Mouse (Mus musculus): ENCODE measurements at regions not wholly inside any gene's neighbourhood (a gene's known extent, or its start where the extent isn't known, plus 50 kb on each side); places are given as distances from the start of the nearest gene placed in this dataset.
"Not testable (repeated sequence)": the region's sequence is repeated elsewhere in the genome, so short reads cannot be mapped to it uniquely, and the experiment has no call there.

DNA sequence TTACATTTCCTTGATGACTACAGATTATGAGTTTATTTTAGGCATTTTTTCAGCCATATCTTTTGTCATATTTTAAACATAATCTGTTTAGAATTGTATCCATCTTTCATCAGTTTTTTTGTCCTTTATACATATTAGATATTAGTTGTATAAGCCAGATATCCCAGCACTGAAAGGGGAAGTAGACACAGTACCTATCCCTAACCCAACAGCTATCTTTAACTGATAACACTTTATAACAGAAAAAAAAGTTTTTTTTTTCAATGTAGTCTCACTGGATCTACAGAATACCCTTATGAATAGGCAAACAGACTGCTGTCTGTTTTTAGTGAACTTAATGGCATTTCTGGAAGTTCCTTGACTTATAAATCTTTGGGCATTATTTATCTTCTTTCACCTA lies 1152.1 kb upstream of the Fam98a start:
- no peak for DNase-seq (ENCODE audit: low spot score in 2 of 2)

DNA sequence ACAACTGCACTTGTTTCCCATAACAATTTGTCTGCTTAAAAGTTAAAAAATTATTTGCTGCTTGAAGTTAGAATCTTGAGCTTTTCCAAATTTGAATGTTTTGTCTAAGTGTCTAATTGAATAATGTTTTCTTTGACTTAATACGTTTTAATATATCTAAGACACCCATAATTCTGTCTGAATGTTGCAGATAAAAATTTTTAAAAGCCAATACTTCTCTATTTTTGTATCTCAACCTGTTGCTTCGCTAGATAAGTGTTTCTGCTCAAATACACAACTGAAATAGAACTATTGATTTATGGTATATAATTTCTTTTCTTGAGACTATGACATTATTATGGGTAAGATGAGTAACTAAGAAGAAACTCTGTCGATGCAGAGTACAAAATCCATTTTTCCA lies 1144.5 kb upstream of the Fam98a start:
- DNase-seq (ENCODE audit: low spot score in 2 of 2), result no peak

DNA sequence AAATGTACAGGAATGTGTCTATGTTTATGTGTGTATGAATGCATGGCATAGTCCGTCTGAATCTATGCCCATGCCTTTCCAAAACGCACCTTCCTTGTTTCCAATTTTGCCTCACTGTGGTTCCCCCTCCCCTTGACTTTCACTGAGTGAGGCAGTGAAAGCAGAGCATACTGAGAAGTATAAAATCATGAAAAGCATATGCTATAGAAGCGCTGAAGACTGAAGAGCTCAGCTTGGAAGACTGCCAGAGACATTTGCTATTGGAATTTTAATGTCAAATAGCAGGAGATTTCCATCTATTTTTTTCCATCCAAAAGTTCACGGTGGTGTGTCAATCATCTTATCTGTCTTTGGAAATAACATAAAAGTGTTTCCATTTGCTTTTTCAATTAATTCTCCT lies 1106.3 kb upstream of the Fam98a start:
- DNase-seq (ENCODE audit: low spot score in 2 of 2), result no peak

DNA sequence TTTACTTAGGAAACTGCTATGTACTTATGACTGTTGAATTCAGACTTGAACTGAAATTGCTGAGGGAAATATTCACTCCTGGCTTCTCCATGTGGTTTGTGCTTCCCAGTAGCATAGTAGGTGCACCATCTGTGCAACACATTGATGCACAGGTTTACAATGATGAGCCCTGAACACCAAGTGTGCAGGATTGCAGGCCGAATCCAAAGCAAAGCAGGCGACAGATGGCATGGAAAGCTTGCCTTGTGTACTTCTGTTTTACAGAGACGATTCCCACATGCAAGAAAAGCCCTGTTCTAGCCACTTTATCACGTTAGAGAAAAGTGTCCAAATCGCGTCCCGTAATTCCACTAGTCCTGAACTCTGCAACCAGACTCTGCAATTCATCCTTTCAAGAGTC lies 1074.2 kb upstream of the Fam98a start:
- no peak for DNase-seq (ENCODE audit: low spot score in 2 of 2)

DNA sequence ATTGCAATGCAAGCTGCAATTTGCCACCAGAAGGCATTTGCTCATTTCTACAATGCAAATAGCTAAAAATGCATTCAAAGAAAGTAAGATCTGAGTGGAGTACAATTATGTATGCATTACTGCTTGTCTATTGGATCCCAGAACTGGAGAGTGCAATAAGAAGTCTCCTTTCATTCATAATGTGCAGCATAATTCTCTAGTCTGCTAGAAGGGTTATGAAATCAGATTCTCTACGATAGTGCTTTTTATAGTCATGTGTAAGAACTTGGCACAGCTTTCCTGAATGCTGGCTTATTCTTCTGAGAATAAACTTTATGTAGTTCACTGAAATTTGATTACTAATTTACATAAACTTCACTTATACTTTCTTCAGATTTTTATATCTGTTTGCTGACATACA lies 1053.5 kb upstream of the Fam98a start:
- no peak for DNase-seq (ENCODE audit: low spot score in 2 of 2)

DNA sequence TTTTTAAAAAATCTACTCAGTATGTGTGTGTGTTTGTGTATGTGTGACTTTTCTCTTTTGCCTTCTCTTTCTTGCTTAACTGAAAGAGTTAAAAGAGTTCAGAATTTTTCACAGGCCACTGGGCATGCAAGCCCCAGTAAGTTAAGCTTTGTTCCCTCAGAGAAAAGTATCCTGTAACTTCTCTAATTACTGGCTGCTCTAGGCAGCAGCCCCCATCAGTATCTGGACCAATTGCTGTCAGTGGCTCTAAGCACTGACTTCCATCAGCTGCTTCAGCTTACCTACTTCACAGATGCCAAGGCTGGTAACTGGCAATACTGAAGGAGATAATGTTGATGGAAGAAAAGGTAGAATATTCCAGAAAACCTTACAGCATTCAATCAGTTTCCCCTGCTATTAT lies 1026.6 kb upstream of the Fam98a start:
- DNase-seq (ENCODE audit: low spot score in 2 of 2), result no peak

DNA sequence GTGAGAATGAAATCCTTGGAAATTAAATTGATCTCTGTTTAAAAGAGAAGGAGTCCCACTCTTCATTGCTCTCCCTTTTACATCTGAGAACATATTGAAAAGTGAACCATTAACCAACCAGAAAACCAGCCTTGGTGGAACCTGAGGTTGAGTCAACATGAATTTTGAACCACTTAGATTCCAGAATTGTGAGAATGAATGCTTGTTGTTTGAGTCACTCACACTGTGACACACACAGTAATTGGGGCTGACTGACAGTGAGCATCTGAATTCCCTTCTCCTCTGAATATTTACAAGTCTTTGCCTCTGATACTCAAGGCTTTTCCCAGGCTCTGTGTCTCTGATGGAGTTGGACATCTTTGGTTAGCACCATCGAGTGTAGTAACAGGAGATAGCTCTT lies 1008.0 kb upstream of the Fam98a start:
- DNase-seq (ENCODE audit: low spot score in 2 of 2), result no peak

DNA sequence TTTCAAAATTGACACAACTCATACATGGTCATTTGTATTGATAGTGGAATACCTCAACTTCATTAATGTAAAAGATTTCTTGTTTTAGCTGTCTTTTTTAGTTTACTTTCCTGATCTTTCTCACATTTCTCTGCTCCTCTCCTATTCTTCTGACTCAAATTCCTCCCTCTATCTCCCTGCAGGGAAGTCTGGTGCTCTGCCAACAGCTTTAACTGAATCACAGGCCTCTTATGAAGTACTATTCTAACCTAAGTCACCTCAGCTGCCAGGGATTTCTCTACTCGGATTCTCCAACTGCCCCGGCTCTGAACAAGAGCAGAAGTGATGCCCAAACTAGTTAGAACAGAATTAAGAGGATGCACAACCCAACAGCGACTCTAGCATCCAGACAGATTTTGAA lies 993.8 kb upstream of the Fam98a start:
- DNase-seq (ENCODE audit: low spot score in 2 of 2), result no peak

DNA sequence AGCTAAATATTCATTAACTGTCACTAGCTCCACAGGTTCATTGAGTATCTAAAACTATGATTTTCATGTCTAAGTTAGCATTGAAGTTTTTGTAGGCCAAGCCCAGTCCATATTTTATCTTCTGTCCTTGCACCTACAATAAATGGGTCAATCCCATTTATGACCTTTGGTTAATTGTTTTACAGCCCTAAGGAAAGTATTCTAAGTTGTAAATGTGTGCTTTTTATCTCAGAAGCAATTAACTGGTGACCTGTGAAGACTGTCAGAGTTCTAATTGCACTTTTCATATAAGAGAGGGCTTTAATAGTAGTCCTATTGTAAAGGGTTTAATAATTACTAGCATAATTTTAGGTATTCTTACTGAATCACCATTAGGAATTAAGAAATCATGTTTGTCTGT lies 984.0 kb upstream of the Fam98a start:
- no peak for DNase-seq (ENCODE audit: low spot score in 2 of 2)

DNA sequence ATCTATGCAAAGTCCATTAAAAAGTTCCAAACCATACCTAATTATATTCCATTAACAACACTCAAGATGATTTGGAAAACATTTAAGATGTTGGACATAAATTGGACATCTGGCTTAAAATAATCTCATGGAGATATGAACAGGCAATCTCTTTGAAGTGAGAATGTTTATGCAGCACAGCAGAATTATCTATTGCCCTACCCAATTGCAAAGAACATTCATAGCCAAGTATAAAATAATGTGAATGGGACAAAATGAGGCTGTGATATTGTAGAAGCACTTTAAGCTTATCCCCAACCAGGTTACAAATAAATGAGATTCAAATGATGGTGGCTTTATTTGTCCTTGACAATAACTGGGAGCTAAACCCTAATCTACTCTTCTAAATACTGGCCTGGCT lies 950.0 kb upstream of the Fam98a start:
- DNase-seq (ENCODE audit: low spot score in 2 of 2), result no peak

DNA sequence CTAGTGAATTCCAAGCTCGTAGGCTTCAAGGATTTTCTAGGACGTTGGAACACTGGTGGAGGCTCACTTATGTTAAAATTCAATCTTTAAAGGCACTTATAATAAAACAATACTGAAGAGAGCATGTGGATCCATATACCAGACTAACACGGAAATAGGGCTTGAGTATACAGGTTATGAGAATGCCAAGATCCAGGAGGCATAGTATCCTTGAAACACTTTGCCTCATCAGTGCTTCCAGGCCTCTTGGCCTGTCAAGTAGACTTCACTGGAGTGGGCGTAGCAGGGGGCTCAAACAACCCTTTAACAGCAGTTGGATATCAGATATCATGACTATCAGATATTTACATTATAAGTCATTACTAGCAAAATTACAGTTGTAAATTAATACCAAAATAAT lies 948.7 kb upstream of the Fam98a start:
- DNase-seq (ENCODE audit: low spot score in 2 of 2), result no peak

DNA sequence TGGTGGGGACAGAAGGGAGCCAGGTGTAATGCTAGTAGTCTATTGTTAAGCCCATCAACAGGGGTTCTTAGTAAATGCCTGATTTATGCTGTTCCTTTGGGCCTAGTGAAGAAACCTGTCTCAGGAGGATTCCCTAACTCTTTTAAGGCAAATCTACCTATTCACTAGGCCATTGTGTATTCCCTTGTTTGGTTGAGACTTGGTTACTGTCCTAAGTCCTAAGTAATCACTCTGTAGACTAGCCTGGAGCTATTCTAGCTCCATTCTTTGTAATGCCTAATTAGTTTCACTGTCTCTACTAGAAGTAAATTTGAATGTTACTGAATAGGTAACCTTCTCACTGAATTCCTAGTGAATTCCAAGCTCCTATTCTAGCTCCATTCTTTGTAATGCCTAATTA lies 948.2 kb upstream of the Fam98a start:
- DNase-seq (ENCODE audit: low spot score in 2 of 2), result not testable (repeated sequence)

DNA sequence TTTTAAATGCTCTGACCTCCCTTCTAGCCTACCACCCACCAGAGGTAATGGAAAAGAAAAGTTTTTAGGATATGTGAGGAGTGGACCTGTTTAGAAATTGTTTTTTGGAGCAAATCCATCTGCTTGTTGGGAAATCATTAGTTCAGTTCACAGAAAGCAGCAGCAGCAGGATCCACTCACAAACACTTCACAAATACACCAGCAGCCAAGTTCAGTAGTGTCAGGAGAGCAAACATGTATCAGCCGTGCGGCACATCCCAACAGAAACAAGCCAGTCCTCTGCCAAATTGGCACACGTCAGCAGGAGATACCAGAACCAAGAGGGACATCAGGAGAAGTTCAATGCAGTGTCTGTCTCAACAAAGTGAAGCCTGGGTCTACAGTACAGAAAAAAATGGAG lies 935.6 kb upstream of the Fam98a start:
- no peak for DNase-seq (ENCODE audit: low spot score in 2 of 2)

DNA sequence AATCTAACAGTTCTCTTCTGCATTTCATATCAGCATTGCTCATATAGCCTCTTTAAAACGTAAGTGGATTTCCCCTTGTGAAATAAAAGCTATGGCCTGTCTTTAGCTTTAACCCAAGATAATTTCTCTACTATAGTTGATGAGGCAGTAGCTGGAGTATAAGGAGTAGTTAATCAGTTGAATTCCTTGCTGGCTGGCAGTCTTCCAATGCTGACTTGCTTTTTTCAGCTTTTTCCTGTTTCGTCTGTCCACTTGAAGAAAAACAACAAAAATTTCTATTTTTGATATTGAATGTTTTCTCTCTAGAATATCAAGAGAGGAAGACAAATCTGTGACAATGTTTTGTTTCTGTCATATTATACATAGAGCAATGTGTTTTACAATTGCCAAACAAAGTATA lies 932.4 kb upstream of the Fam98a start:
- DNase-seq (ENCODE audit: low spot score in 2 of 2), result no peak

DNA sequence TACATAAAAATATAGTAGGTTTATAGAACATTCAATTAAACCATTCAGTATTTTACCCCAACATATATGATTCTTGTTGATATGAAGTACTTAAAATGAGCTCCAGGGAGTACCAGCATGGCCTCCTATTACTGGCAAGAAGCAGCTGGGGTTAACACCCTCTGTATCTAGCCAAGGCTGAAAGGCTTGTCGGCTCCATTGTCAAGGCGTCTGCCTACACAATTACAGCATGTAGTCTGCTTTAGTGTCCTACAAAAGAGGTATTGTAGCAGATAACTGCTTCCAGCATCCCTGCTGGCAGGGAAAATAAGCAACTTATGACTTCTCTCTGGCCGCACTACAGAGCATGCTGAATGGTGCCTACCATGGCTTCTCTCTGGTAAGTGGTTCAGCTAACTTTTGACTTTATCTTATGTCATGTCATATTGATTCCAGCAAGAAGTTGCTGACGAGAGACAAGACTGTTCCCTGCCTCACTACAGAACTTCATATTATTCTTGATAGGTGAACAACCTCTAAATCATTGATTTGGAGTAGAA lies 899.6 kb upstream of the Fam98a start:
- DNase-seq (ENCODE audit: low spot score in 2 of 2), result peak in 1 of 2 experiments; percentile 1

All from cerebellum, postnatal 4 days (tissue).